Mouse (Mus musculus): ENCODE data around the gene Setd7. TPM values are rescaled to one million over a fixed set of nuclear protein-coding genes. Genes with fewer than 3 reads are reported as not detected.

Gene Setd7
- total and polyA plus RNA-seq, 3 experiments, result 16.6 to 34.3 (median 23.6) TPM

- peaks cover 0 to 5% of the 10 kb centered on the region in 2 experiments; a peak in 1 of 4 replicates for H3K4me1 ChIP-seq (ENCODE audit: control insufficient read depth in 1 of 2, insufficient read depth in 2 of 2)
- DNase-seq (ENCODE audit: extremely low read depth), result no peak
- H3K36me3 ChIP-seq (replicated peaks in 1 of 2; ENCODE audit: control insufficient read depth in 1 of 2, insufficient read depth in 1 of 2, low read length in 1 of 2), result peaks cover 81 to 96% of the 10 kb centered on the region in 2 experiments
- TF ChIP-seq JUND (conservative IDR thresholded peaks at IDR 0.05; ENCODE audit: low read depth, low read length) (no peak), MAFK (IDR thresholded peaks at IDR 0.05; ENCODE audit: insufficient replicate concordance, low read length) (no peak), E2F4 (IDR thresholded peaks at IDR 0.05; ENCODE audit: insufficient replicate concordance, low read depth, low read length) (no peak), CHD2 (IDR thresholded peaks at IDR 0.05; ENCODE audit: low read length) (no peak), USF1 (IDR thresholded peaks at IDR 0.05; ENCODE audit: low read depth, low read length) (no peak), GABPA (IDR thresholded peaks at IDR 0.05; ENCODE audit: insufficient replicate concordance, low read depth, low read length) (no peak), KAT2A (IDR thresholded peaks at IDR 0.05; ENCODE audit: insufficient replicate concordance, low read length) (no peak), MAZ (IDR thresholded peaks at IDR 0.05; ENCODE audit: low read depth, low read length) (no peak), MXI1 (IDR thresholded peaks at IDR 0.05; ENCODE audit: low read depth, low read length) (no peak), NELFE (IDR thresholded peaks at IDR 0.05; ENCODE audit: low read depth, low read length) (no peak), ETS1 (conservative IDR thresholded peaks at IDR 0.05; ENCODE audit: low read depth, low read length) (no peak), UBTF (IDR thresholded peaks at IDR 0.05; ENCODE audit: low read depth, low read length) (no peak), POLR2A (IDR thresholded peaks at IDR 0.05; ENCODE audit: low read depth, low read length) (no peak), IRF4 (IDR thresholded peaks at IDR 0.05; ENCODE audit: low read depth, low read length) (no peak), SIN3A (IDR thresholded peaks at IDR 0.05; ENCODE audit: low read length) (no peak)
- no peak overlapping the region for H3K27ac ChIP-seq (ENCODE audit: insufficient read depth, low read depth)
- 0 out of 2 replicates have a peak, but pooled peaks cover 4% of the 10 kb centered on the region for H3K79me2 ChIP-seq (replicated peaks; ENCODE audit: control insufficient read depth, extremely low read depth, insufficient read depth, poor library complexity, severe bottlenecking)
- no peak overlapping the region for H3K9ac ChIP-seq (ENCODE audit: insufficient read depth, low read depth)
- no peak overlapping the region for H3K4me2 ChIP-seq (ENCODE audit: insufficient read depth, low read depth, poor library complexity, severe bottlenecking)
- no peaks in the 10 kb centered on the region for H3K27me3 ChIP-seq (replicated peaks)
- dilution Hi-C loops (cut with MboI; ENCODE audit: extremely low pct_ligation_motif_present, extremely low pct_unique_long_range_greater_than_20kb, low sequenced_read_pairs) (no loop called here), in situ Hi-C loops (cut with MboI; ENCODE audit: low pct_ligation_motif_present, low pct_unique_long_range_greater_than_20kb, low sequenced_read_pairs) (no loop called here)
- no peak overlapping the region for H3K4me3 ChIP-seq (replicated peaks in 1 of 3; ENCODE audit: low read depth in 2 of 3, low read length in 2 of 3, poor library complexity in 1 of 3)
- no peaks in the 10 kb centered on the region for H3K9me3 ChIP-seq (replicated peaks; ENCODE audit: low read length)
Measured at GRCm38 (mm10) chr3:51531473-51532281, 29.0 kb downstream of the Setd7 start.

GRCm38 (mm10) chr3:51526891-51527290 is 33.8 kb downstream of the Setd7 start:
- H3K36me3 ChIP-seq (replicated peaks in 1 of 2; ENCODE audit: control insufficient read depth in 1 of 2, insufficient read depth in 1 of 2, low read length in 1 of 2), result peaks cover 83 to 95% of the 10 kb centered on the region in 2 experiments
- no peak overlapping the region for H3K4me3 ChIP-seq (replicated peaks in 1 of 3; ENCODE audit: low read depth in 2 of 3, low read length in 2 of 3, poor library complexity in 1 of 3)
- in situ Hi-C loops (cut with MboI; ENCODE audit: low pct_ligation_motif_present, low pct_unique_long_range_greater_than_20kb, low sequenced_read_pairs), result no loop called here
- no peak for DNase-seq (ENCODE audit: extremely low read depth)
- H3K9me3 ChIP-seq (replicated peaks; ENCODE audit: low read length), result peaks cover 2% of the 10 kb centered on the region
- H3K27me3 ChIP-seq (replicated peaks), result no peaks in the 10 kb centered on the region
- dilution Hi-C loops (cut with MboI; ENCODE audit: extremely low pct_ligation_motif_present, extremely low pct_unique_long_range_greater_than_20kb, low sequenced_read_pairs), result no loop called here
- H3K4me1 ChIP-seq (ENCODE audit: control insufficient read depth in 1 of 2, insufficient read depth in 2 of 2), result peaks cover 0 to 3% of the 10 kb centered on the region in 2 experiments; a peak in 1 of 4 replicates
- H3K9ac ChIP-seq (ENCODE audit: insufficient read depth, low read depth), result no peak overlapping the region
- H3K27ac ChIP-seq (ENCODE audit: insufficient read depth, low read depth), result no peak overlapping the region
- no peak overlapping the region for H3K4me2 ChIP-seq (ENCODE audit: insufficient read depth, low read depth, poor library complexity, severe bottlenecking)
- H3K79me2 ChIP-seq (replicated peaks; ENCODE audit: control insufficient read depth, extremely low read depth, insufficient read depth, poor library complexity, severe bottlenecking), result no peaks in the 10 kb centered on the region
- TF ChIP-seq MEF2A (IDR thresholded peaks at IDR 0.05; ENCODE audit: borderline replicate concordance, low read depth, low read length) (no peak), POLR2A (IDR thresholded peaks at IDR 0.05; ENCODE audit: low read depth, low read length) (no peak), ELF1 (IDR thresholded peaks at IDR 0.05; ENCODE audit: low read depth, low read length) (no peak), UBTF (IDR thresholded peaks at IDR 0.05; ENCODE audit: low read depth, low read length) (no peak), MXI1 (IDR thresholded peaks at IDR 0.05; ENCODE audit: low read depth, low read length) (no peak), NRF1 (IDR thresholded peaks at IDR 0.05; ENCODE audit: low read depth, low read length) (no peak), JUN (IDR thresholded peaks at IDR 0.05; ENCODE audit: insufficient read depth, low read depth, low read length) (no peak), PAX5 (IDR thresholded peaks at IDR 0.05; ENCODE audit: low read length) (no peak), E2F4 (IDR thresholded peaks at IDR 0.05; ENCODE audit: insufficient replicate concordance, low read depth, low read length) (no peak), NELFE (IDR thresholded peaks at IDR 0.05; ENCODE audit: low read depth, low read length) (no peak), CHD1 (IDR thresholded peaks at IDR 0.05; ENCODE audit: low read depth, low read length) (no peak), MYC (IDR thresholded peaks at IDR 0.05; ENCODE audit: low read depth, low read length) (no peak), ZMIZ1 (IDR thresholded peaks at IDR 0.05; ENCODE audit: low read depth, low read length) (no peak), POLR2AphosphoS2 (IDR thresholded peaks at IDR 0.05; ENCODE audit: low read depth, low read length) (no peak), GABPA (IDR thresholded peaks at IDR 0.05; ENCODE audit: insufficient replicate concordance, low read depth, low read length) (no peak), ZNF384 (IDR thresholded peaks at IDR 0.05; ENCODE audit: low read depth, low read length) (no peak), ETS1 (conservative IDR thresholded peaks at IDR 0.05; ENCODE audit: low read depth, low read length) (no peak), JUND (conservative IDR thresholded peaks at IDR 0.05; ENCODE audit: low read depth, low read length) (no peak), BHLHE40 (IDR thresholded peaks at IDR 0.05; ENCODE audit: low read depth, low read length) (no peak)

All from CH12.LX (cell line).